Mouse (Mus musculus): Measurements from ENCODE around the gene Il3.

Gene Il3

GRCm38 (mm10) chr11:54219191-54219590 lies 47.9 kb downstream of the Il3 start:
- no peak for DNase-seq (ENCODE audit: extremely low read depth, low read depth, low spot score)

DNA sequence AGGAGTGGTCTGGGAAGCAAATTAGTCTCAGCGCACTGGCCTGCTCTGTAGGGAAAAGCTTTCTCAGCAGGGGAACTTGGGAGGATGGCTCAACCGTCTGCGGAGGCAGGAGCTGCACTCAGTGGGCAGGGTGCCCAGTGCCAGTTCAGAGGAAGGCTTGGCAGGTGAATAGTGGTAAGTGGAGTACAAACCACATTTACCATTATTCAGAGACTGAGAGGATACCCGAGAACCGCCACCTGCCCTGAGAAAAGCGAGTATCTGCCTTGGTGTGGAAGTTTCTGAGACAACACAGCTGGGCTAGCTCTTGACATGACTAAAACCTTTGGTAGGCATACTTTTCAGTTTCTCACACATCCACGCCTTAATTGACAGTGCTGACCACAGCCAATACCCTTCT lies 49.7 kb downstream of the Il3 start:
- no peak for DNase-seq (ENCODE audit: extremely low read depth, low read depth, low spot score)

- no peak for DNase-seq (ENCODE audit: extremely low read depth, low read depth, low spot score)
These were observed 51.0 kb downstream of the Il3 start for GRCm38 (mm10) chr11:54216091-54216490.
